Mouse (Mus musculus): ENCODE measurements around the gene Nell2.

Nell2 gene

DNA sequence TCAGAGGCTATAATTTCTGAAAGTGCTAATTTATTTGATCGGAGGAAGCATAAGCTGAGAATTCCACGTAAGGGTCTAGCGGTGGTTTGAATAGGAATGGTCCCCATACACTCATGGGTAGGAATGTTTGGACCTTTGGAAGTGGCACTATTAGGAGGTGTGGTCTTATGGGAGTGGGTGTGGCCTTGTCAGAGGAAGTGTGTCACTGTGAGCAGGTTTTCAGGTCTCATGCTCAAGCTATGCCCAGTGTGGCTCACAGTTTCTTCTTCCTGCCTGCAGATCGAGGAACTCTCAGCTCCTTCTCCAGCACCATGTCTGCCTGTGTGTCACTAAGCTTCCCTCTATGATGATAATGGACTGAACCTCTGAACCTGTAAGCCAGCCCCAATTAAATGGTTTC lies 46.8 kb downstream of the Nell2 start:
- in situ Hi-C loops (cut with MboI; ENCODE audit: low sequenced_read_pairs) = no loop called here

DNA sequence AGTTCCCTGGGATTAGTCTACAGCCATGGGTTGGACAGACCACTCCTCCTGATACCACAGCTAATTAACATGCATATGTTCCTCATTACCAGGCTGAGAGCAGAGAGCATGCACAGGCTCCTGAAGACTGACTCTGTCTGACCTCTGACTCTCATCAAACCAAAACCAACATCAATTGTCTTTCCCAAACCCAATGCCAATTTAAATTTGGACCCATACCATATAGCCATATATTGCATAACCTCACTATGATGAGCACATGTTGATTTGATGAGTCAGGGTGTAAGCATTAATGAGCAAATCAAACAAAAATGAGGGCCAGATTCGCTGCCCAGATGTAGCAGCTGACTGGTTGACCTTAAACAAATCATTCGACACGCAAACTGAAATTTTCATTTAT lies 51.9 kb downstream of the Nell2 start:
- in situ Hi-C loops (cut with MboI; ENCODE audit: low sequenced_read_pairs) = no loop called here

DNA sequence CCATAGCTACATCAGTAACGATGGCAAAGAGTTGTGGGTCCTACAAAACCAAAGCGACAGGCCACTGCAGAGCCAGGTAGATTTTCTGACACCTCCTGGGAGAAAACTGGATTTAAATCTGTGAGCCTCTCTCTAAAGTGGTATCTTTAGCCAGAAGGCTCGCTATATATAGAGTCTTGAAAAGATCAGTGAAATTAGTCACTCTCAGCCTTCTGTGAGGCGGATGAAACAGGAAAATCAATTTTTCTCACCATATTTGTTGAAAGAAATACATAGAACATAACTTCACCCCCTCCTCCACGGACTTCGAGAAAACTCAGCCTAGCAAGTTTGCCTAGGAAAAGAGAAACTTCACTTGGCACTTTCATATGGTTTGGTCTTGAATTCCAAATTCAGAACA lies 54.4 kb downstream of the Nell2 start:
- in situ Hi-C loops (cut with MboI; ENCODE audit: low sequenced_read_pairs) = no loop called here

DNA sequence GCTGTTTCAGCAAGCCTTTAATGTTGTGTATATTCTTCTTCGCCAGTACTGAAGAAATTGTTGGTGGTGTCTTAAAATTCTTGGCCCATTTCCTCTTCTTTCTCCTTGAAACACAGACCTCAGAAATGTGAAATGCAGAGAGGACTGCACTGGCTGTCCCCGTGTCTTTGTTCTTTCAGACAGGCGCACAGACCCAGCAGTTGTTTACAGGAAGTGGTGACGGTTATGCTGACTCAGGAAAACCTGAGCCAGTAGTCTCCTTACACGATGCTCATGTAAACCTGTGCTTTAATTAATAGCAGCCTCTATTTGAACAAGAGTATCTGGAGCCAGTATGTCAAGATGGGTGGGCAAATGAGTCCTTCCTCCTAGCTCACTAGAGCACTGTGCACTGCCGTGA lies 61.2 kb downstream of the Nell2 start:
- in situ Hi-C loops (cut with MboI; ENCODE audit: low sequenced_read_pairs) = no loop called here

DNA sequence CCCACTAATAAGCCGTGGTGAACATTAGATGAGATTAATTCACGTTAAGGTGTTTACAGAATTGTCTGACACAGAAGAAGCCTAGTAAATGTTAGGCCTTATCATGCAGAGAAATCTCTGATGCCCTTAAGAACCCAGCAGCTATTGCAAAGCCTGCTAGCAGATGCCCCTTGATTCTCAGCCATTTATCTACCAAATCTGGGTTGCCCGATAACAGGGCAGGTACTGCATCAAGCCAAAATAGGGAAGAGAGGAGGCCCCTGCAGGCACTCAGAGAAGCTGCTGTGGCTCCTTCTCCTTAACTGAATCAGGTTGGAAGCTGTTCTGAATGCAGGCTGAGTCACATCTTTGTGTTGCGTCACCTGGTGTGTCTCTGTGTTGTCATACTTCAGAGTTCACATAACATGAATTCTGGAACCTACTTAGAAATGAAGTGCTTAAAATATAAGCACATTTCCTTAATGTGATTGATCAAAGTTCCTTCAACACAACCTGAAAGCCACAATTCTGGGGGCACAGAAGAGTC lies 68.3 kb downstream of the Nell2 start:
- in situ Hi-C loops (cut with MboI; ENCODE audit: low sequenced_read_pairs) = no loop called here

DNA sequence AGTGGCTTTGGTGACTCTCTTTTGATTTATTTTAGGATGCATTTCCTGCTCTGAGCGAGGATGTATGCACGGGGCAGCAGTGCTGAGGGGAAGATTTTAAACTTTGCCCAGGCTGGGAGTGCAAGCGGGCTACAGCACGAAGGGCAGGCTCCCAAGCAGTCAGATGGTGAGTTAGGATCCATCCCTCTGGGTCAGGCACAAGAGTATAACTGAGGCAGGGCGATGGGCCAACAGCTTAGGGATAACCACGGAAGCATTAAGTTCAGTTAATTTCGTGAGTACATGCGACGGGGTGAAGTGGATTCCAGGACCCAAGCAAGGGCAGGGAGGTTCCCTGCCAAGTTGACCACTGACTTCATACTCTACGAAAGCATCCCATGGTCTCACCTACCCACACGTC lies 83.8 kb downstream of the Nell2 start:
- in situ Hi-C loops (cut with MboI; ENCODE audit: low sequenced_read_pairs) = no loop called here

DNA sequence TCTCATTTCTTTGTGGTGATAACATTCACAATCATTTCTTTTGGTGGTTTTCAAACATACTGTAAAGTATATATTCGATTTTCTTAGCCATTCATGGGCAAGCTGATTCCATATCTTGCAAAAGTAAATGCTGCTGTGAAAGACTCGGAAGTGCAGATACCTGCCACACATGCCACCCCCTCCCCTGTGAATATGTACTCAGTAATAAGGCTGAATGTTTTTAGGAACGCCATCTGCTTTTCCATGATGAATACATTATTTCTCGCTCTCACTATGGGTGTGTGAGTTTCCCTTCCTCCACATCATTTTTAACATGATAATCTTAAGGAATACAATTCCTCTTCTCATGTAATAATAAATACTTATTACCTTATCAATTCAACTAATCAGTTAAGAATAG lies 90.6 kb downstream of the Nell2 start:
- in situ Hi-C loops (cut with MboI; ENCODE audit: low sequenced_read_pairs) = no loop called here

DNA sequence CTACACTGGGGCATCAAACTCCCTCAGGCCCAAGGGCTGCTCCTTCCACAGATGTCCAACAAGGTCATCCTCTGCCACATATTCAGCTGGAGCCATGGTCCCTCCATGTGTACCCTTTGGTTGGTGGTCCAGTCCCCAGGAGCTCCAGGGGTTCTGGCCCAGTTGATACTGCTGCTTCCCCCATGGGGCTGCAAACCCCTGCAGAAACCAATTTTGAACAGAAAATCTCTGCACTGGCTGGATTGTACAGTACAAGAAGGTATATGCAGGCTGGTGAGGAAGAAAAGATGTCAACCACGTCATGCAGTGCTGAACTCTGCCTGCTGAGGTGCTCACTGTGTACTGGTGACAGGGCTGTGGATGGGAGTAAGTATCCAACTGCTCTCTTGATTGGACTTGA lies 92.1 kb downstream of the Nell2 start:
- in situ Hi-C loops (cut with MboI; ENCODE audit: low sequenced_read_pairs) = no loop called here

DNA sequence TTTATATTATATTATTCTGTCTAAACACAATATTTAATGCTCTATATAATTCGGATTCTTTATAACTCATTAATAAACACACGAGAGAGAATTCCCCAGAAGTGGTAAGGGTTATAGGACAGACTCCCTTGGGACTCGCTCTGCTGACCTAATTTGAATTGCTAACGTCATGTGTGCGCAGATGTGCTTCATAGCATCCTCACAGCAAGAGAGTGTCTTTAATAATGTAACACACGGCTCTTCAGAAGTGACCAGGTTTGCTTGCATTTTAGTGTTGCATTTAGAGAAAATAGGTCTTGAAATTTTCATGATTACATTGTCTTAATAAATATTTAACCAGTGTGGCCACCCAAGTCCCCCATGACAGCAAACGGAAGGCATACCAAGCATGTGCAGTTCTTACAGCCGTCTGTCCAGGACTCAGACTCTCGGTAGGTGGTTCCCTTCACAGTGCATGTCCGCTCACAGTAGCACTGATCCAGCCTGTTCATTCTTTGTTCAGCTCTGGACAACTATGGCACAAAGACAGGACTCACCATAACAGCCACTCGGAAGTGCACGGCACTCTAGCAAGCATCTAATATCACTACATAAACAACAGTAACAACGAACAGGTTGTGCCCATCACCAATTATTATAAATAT lies 97.1 kb downstream of the Nell2 start:
- in situ Hi-C loops (cut with MboI; ENCODE audit: low sequenced_read_pairs) = no loop called here

DNA sequence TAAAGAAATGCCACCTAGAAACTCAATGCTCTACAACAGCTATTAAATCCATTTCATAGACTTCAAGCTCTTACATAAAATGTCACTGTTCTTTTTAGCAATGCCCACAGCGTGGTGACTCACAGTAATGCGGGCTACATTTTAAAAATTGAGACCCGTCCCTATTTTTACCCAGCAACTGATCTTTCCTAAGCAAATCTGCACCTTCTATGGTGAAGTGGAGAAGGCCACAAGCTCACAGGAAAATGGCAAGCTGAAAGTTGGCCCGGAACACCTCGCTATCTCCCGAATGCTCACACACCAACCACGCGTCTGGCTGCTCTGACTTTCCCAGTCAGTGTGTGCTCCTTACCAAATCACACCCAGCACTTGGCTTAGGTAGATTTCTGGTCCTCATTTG lies 98.4 kb downstream of the Nell2 start:
- in situ Hi-C loops (cut with MboI; ENCODE audit: low sequenced_read_pairs) = no loop called here

DNA sequence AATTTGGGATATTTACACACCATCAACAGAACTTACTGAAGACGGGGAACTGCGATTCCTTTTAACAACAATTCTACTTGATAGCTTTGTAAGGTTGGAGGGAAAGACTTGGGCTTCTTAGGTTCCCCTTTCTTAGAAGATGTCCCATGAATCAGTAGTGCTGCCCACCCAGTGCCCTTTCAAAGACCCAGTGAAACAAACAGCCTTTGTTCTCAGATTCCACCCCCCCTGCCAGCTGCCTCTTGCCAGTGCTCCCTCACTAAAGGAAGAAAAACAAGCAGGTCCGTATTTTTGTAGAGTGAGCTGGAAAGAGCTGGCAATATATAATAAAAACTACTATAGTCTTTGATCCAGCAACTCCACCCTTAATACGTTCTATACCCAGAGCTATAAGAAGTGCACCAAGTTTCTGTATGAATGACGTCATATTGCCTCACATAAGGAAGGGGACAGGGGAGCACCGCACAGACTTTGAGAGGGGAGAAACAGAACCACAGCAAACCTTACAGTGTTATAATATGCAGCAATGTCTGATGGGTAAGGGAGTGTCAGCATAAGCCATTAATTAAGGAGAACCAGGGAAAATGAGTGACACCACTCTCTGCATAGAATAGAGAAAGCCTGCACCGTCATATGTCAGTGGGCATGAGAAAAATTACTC lies 100.2 kb downstream of the Nell2 start:
- in situ Hi-C loops (cut with MboI; ENCODE audit: low sequenced_read_pairs) = no loop called here

DNA sequence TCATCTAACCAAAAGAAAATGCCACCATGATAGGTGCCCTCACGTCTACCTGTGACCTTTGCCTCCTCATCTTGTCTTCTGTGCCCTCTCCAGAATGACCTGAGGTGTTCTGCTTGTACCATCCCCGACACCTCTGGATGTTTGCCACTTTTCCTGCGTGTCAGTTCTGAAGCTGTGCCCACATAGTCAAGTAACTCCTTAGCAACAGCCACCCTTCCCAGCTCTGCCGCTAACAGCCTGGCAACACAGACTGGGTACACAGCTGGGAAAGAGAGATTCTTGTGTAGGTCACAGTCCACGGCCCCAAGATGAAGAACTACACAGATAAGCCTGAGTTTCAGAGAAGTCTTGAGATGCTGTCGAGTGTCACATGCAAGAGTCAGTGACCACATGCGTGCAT lies 103.3 kb downstream of the Nell2 start:
- in situ Hi-C loops (cut with MboI; ENCODE audit: low sequenced_read_pairs) = no loop called here

DNA sequence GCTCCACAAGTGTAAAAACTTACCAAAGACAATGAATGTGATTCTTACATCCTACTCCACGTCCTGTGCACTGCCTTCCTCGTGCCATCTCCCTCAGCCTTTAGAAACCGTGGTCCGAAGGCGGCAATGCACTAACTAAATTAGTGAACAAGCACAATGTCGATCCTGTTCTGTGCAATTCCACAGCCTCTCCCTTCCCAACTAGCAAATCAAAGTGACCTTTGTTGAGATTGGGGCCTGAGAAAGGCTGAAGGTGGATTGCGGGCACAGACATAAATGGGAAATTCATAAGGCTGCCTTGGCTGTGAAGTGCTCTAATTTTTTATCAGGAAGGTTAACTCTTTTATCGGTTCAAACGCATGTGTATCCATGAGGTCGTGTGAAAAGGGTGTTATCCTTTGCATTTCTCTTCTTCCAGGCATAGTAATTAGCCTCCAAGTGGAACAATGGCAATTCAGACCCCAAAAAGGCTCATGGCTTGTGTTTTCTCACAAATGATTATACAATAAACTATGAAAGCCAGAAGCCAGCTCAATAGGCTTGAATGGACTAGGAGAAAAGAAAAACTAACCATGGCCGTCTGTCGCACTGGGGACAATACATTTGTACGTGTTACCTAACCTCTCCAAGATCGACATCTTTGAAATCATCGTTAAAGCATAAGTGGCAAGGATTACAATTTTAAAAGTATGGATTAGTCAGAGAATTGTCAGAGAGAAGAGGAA lies 106.0 kb downstream of the Nell2 start:
- in situ Hi-C loops (cut with MboI; ENCODE audit: low sequenced_read_pairs) = no loop called here

DNA sequence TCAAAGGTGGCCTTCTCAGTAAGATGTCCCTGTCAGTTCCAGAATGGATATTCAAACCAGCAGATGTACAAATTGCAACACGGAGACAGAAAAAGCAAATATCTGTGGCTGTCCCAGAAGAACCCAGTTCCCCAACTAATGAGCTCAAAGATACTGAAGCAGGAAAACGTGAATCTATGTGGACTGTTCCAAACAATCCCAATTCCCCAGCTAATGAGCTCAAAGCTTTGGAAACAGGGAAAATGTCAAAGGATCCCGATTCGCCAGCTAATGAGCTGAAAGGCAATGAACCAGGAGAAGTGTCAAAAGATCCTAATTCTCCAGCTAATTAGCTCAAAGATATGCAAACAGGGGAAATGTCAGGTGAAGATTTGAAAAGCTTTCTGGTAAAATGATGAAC lies 109.7 kb downstream of the Nell2 start:
- in situ Hi-C loops (cut with MboI; ENCODE audit: low sequenced_read_pairs) = no loop called here

DNA sequence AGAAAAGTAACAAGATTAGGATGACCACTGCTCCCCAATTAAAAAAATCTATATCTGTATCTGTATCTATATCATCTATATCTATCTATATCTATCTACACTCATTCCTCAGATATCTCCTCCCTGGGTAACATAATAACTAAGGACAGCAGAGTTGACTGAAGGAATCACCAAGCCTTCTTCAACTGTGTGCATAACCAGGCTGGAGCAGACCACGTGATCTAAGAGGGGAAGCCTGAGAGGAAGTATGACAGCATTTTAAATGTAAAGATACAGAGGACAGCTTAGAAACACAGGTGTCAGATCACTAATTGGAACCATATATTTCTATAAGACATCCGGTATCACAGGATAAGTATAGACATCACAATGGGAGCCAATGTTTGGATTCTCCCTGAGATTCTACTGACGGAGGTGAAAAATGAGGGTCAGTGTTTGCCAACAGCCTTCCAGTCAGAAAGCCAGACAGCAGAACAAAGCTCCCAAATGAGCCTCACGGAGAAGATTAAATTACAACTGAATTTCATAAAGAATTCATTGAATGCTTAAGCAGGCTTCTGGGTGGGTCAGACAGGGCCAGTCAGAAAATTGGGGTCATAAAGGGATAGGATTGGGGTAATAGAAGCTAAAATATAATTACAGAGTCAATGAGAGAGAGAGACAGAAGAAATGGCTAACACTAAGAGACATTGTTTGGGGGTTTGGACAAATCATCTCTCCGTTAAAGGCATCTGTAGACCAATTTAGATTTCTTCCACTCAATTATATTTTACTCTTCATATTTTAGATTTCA lies 116.2 kb downstream of the Nell2 start:
- in situ Hi-C loops (cut with MboI; ENCODE audit: low sequenced_read_pairs) = no loop called here

DNA sequence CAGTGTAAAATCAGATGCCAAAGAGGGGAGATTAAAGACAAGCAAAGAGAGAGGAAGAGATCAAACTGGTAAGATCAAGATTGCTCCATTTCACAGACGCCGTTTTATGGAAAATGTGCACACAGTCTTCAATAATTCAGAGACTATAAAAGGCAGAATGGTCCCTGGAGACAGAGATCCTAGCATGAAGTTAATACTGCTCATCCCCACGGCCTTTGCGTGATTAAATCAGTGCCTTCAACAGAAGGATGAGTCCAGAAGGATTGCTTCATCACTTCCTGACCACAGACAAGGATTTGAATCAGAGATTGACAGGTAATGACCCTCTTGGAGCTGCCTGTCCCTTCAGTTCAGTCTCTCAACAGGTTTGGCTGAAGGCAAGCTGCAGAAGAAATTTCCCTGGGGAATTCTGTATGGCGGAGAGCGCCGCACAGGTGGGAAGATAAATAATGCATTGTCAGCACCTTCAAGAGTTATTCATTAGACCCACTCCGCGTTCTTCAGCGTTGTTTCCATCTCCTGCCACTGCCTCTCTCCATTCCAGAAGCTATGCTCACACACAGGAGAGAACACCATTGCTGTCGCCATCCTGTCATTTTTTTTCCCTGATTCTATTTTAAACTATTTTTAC lies 118.0 kb downstream of the Nell2 start:
- in situ Hi-C loops (cut with MboI; ENCODE audit: low sequenced_read_pairs) = no loop called here

DNA sequence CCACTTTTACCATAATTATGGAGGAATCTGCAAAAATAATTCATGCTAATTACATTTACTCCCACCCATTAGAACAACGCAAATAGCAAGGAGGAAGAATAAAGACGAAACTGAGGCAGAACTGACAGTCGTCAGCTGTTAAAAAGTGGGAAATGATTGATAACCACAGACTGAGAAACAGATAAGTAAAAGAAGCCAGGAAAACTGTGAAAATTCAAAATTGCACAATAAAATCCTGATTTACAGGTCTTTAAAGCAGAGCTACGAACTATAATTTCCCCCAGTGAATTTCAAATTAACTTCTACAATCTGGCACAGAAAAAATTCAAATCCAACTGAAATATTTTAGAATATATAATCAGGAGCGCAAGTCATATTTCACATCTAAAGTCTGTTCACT lies 138.0 kb downstream of the Nell2 start:
- in situ Hi-C loops (cut with MboI; ENCODE audit: low sequenced_read_pairs) = no loop called here

DNA sequence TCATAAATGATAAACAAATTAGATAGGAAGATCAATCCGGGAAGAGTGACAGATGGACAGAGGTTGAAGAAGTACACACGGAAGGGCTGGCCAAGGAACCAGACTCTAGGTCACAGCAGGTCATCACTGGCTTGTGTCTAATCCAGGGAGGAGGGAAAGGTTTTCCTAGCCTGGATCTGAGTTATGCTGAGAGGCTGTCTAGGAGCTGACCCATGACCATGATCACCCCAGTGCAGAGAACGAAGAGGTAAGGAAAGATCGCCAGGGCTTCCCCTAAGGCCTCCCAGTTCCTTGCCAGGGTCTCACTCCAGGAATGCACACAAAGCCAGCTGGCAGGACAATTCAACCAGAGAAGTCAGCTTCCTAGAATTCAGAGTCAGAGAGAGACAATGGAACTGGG lies 139.4 kb downstream of the Nell2 start:
- in situ Hi-C loops (cut with MboI; ENCODE audit: low sequenced_read_pairs) = no loop called here

DNA sequence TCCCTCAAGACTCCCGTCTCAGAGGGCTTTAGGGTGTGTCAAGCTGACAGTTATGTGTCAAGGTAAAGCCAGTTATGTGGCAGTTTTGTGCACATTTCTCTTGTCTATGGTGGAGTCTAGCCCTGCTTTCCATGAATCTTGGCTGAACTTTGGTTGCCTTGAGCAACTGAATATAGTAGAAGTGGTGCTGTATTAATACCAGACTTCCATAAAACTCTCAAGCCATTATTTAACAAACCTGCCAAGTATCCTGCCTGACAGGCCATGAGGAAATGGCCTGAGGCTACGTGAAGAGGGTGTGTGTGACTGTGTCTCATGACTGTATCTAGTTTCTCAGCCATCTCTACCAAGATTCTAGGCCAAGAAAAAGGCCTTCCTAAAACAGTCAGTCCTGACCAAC lies 147.5 kb downstream of the Nell2 start:
- in situ Hi-C loops (cut with MboI; ENCODE audit: low sequenced_read_pairs) = no loop called here

DNA sequence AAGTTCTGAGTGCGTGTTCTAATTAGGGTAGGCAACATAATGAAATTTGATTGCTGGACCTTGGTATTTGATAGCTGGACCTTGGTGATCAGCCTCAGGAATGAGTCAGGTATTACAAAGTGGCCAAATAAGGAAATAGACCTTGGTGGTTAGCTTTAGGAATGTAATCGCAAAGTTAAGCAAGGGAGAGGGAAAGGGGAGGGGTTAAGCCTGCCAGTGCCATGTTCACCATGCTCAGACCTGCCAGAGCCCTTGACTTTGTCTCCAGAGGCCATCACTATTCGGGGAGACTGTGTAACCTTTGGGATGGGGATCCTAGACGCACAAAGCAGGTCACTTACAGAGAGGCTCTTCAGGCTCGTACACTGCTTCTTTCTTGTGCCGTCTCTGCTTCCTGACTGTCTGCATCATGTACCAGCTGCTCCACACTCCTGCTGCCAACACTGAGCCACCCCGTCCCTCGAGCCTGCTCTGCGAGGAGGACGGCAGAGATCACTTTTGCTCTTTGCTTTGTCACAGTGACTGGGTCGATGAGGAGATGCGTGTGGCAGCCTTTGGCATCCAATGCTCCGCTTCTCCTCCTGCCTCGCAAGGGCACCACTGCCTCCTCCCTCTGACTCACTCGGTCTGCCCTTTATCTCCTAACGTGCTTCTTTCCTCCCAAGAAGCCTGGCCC lies 157.5 kb downstream of the Nell2 start:
- in situ Hi-C loops (cut with MboI; ENCODE audit: low sequenced_read_pairs) = no loop called here
